Mouse (Mus musculus) CH12.LX (cell line): ENCODE results near the gene Itln1. TPM values are rescaled to one million over a fixed set of nuclear protein-coding genes. Genes with fewer than 3 reads are reported as not detected.

Experiments used
- DNase-seq: peaks from one replicate; pipeline ENCODE4 v3.0.0-alpha.2; 2013; ENCODE audit errors: extremely low read depth
- H3K27ac ChIP-seq: 2 replicates; pipeline ENCODE4 v1.5.1; 2012; ENCODE audit warnings: low read depth, mild to moderate bottlenecking, control low read depth, moderate library complexity; ENCODE audit not compliant: insufficient read depth
- H3K27me3 ChIP-seq: replicated peaks from 2 replicates; pipeline ENCODE3; 2012; ENCODE audit warnings: inconsistent platforms
- H3K36me3 ChIP-seq, 2 experiments: replicated peaks in 1 of 2; 2 replicates each; pipeline versions ENCODE3 to v1.6.1; 2012; ENCODE audit warnings: inconsistent platforms in 1 of 2, low read length in 1 of 2, mild to moderate bottlenecking in 1 of 2, mixed read lengths in 1 of 2, moderate library complexity in 1 of 2; ENCODE audit not compliant: control insufficient read depth in 1 of 2, insufficient read depth in 1 of 2
- H3K4me1 ChIP-seq, 2 experiments: 2 replicates each; pipeline ENCODE4 v1.6.1; 2012; ENCODE audit warnings: inconsistent platforms in 1 of 2, moderate library complexity in 1 of 2; ENCODE audit not compliant: insufficient read depth in 2 of 2, control insufficient read depth in 1 of 2
- H3K4me2 ChIP-seq: 2 replicates; pipeline ENCODE4 v1.6.1; 2012; ENCODE audit warnings: low read depth, mild to moderate bottlenecking, control low read depth; ENCODE audit not compliant: poor library complexity, insufficient read depth, severe bottlenecking
- H3K4me3 ChIP-seq, 3 experiments: fragments of 150-350 bp in 1 of 3; sonication (generic) in 1 of 3; replicated peaks in 1 of 3; 2 replicates each; pipeline versions ENCODE3 to v1.5.1; 2011 to 2012; ENCODE audit warnings: low read depth in 2 of 3, low read length in 2 of 3, mild to moderate bottlenecking in 2 of 3, moderate library complexity in 2 of 3, control low read depth in 1 of 3, improper control_type of control experiment in 1 of 3, inconsistent platforms in 1 of 3, mixed read lengths in 1 of 3; ENCODE audit not compliant: poor library complexity in 1 of 3
- H3K79me2 ChIP-seq: replicated peaks from 2 replicates; pipeline ENCODE4 v1.6.1; 2012; ENCODE audit warnings: mild to moderate bottlenecking, moderate library complexity; ENCODE audit not compliant: control insufficient read depth, poor library complexity, insufficient read depth, severe bottlenecking; ENCODE audit errors: extremely low read depth
- H3K9ac ChIP-seq: 2 replicates; pipeline ENCODE4 v1.6.1; 2012; ENCODE audit warnings: low read depth, mild to moderate bottlenecking, control low read depth, moderate library complexity; ENCODE audit not compliant: insufficient read depth
- H3K9me3 ChIP-seq: replicated peaks from 2 replicates; pipeline ENCODE3; 2012; ENCODE audit warnings: low read length, inconsistent platforms, mixed read lengths
- BHLHE40 ChIP-seq: IDR thresholded peaks from 2 replicates; pipeline ENCODE4 v1.6.1; 2011; ENCODE audit warnings: mild to moderate bottlenecking, low read depth, low read length, improper control_type of control experiment
- CHD1 ChIP-seq: IDR thresholded peaks from 2 replicates; pipeline ENCODE4 v1.6.1; 2012; ENCODE audit warnings: low read depth, low read length, improper control_type of control experiment, inconsistent platforms
- CHD2 ChIP-seq: IDR thresholded peaks from 2 replicates; pipeline ENCODE4 v1.6.1; 2011; ENCODE audit warnings: low read length, improper control_type of control experiment
- CTCF ChIP-seq, 2 experiments: IDR thresholded peaks in 1 of 2; conservative IDR thresholded peaks in 1 of 2; 2 replicates each; pipeline ENCODE4 v1.5.1; 2011 to 2012; ENCODE audit warnings: low read depth in 2 of 2, low read length in 2 of 2, improper control_type of control experiment in 1 of 2, inconsistent platforms in 1 of 2, mild to moderate bottlenecking in 1 of 2, moderate library complexity in 1 of 2
- E2F4 ChIP-seq: IDR thresholded peaks from 2 replicates; pipeline ENCODE4 v1.6.1; 2011; ENCODE audit warnings: low read depth, low read length, improper control_type of control experiment; ENCODE audit not compliant: insufficient replicate concordance
- ELF1 ChIP-seq: IDR thresholded peaks from 2 replicates; pipeline ENCODE4 v1.6.1; 2014; ENCODE audit warnings: low read depth, mild to moderate bottlenecking, inconsistent platforms, low read length, improper control_type of control experiment
- EP300 ChIP-seq: IDR thresholded peaks from 2 replicates; pipeline ENCODE4 v1.6.1; 2011; ENCODE audit warnings: low read length, improper control_type of control experiment
- ETS1 ChIP-seq: conservative IDR thresholded peaks from 2 replicates; pipeline ENCODE4 v1.6.1; 2012; ENCODE audit warnings: low read depth, mild to moderate bottlenecking, inconsistent platforms, low read length, improper control_type of control experiment, moderate library complexity
- HCFC1 ChIP-seq: IDR thresholded peaks from 2 replicates; pipeline ENCODE4 v1.6.1; 2012; ENCODE audit warnings: low read depth, mild to moderate bottlenecking, inconsistent platforms, low read length, improper control_type of control experiment
- IRF4 ChIP-seq: IDR thresholded peaks from 2 replicates; pipeline ENCODE4 v1.6.1; 2014; ENCODE audit warnings: low read depth, mild to moderate bottlenecking, inconsistent platforms, low read length, improper control_type of control experiment
- JUN ChIP-seq: IDR thresholded peaks from 2 replicates; pipeline ENCODE4 v1.6.1; 2011; ENCODE audit warnings: low read depth, mild to moderate bottlenecking, low read length, improper control_type of control experiment, moderate library complexity; ENCODE audit not compliant: insufficient read depth
- JUND ChIP-seq: conservative IDR thresholded peaks from 2 replicates; pipeline ENCODE4 v1.6.1; 2011; ENCODE audit warnings: low read depth, low read length, improper control_type of control experiment
- KAT2A ChIP-seq: IDR thresholded peaks from 2 replicates; pipeline ENCODE4 v1.6.1; 2012; ENCODE audit warnings: low read length, improper control_type of control experiment, inconsistent platforms; ENCODE audit not compliant: insufficient replicate concordance
- MAFK ChIP-seq: IDR thresholded peaks from 2 replicates; pipeline ENCODE4 v1.6.1; 2011; ENCODE audit warnings: low read length, improper control_type of control experiment; ENCODE audit not compliant: insufficient replicate concordance
- MAX ChIP-seq: IDR thresholded peaks from 2 replicates; pipeline ENCODE4 v1.6.1; 2011; ENCODE audit warnings: low read length, improper control_type of control experiment
- MAZ ChIP-seq: IDR thresholded peaks from 2 replicates; pipeline ENCODE4 v1.6.1; 2012; ENCODE audit warnings: low read depth, mild to moderate bottlenecking, inconsistent platforms, low read length, improper control_type of control experiment, moderate library complexity
- MEF2A ChIP-seq: IDR thresholded peaks from 2 replicates; pipeline ENCODE4 v1.6.1; 2014; ENCODE audit warnings: low read depth, mild to moderate bottlenecking, inconsistent platforms, low read length, improper control_type of control experiment, borderline replicate concordance
- MXI1 ChIP-seq: IDR thresholded peaks from 2 replicates; pipeline ENCODE4 v1.6.1; 2011; ENCODE audit warnings: mild to moderate bottlenecking, low read depth, low read length, improper control_type of control experiment
- MYC ChIP-seq: IDR thresholded peaks from 2 replicates; pipeline ENCODE4 v1.6.1; 2011; ENCODE audit warnings: low read depth, mild to moderate bottlenecking, improper control_type of control experiment, low read length
- NELFE ChIP-seq: IDR thresholded peaks from 2 replicates; pipeline ENCODE4 v1.6.1; 2011; ENCODE audit warnings: low read depth, low read length, improper control_type of control experiment
- NRF1 ChIP-seq: IDR thresholded peaks from 2 replicates; pipeline ENCODE4 v1.6.1; 2014; ENCODE audit warnings: low read depth, mild to moderate bottlenecking, inconsistent platforms, low read length, improper control_type of control experiment, moderate library complexity
- PAX5 ChIP-seq: IDR thresholded peaks from 2 replicates; pipeline ENCODE4 v1.6.1; 2012; ENCODE audit warnings: low read length, inconsistent platforms, mixed read lengths
- POLR2A ChIP-seq: IDR thresholded peaks from 2 replicates; pipeline ENCODE4 v1.6.1; 2011; ENCODE audit warnings: low read depth, mild to moderate bottlenecking, improper control_type of control experiment, low read length
- POLR2AphosphoS2 ChIP-seq: IDR thresholded peaks from 2 replicates; pipeline ENCODE4 v1.6.1; 2011; ENCODE audit warnings: low read depth, low read length, improper control_type of control experiment
- RAD21 ChIP-seq: IDR thresholded peaks from 2 replicates; pipeline ENCODE4 v1.6.1; 2011; ENCODE audit warnings: low read depth, mild to moderate bottlenecking, low read length, improper control_type of control experiment, moderate library complexity
- RCOR1 ChIP-seq: conservative IDR thresholded peaks from 2 replicates; pipeline ENCODE4 v1.6.1; 2012; ENCODE audit warnings: low read depth, mild to moderate bottlenecking, inconsistent platforms, low read length, improper control_type of control experiment
- SIN3A ChIP-seq: IDR thresholded peaks from 2 replicates; pipeline ENCODE4 v1.6.1; 2012; ENCODE audit warnings: low read length, improper control_type of control experiment, inconsistent platforms
- SMC3 ChIP-seq: IDR thresholded peaks from 2 replicates; pipeline ENCODE4 v1.6.1; 2011; ENCODE audit warnings: low read depth, low read length, improper control_type of control experiment
- TBP ChIP-seq: conservative IDR thresholded peaks from 2 replicates; pipeline ENCODE4 v1.6.1; 2011; ENCODE audit warnings: low read depth, low read length, improper control_type of control experiment
- UBTF ChIP-seq: IDR thresholded peaks from 2 replicates; pipeline ENCODE4 v1.6.1; 2012; ENCODE audit warnings: low read depth, mild to moderate bottlenecking, inconsistent platforms, low read length, improper control_type of control experiment, moderate library complexity
- USF1 ChIP-seq: IDR thresholded peaks from 2 replicates; pipeline ENCODE4 v1.6.1; 2014; ENCODE audit warnings: low read depth, mild to moderate bottlenecking, inconsistent platforms, low read length, improper control_type of control experiment
- USF2 ChIP-seq: conservative IDR thresholded peaks from 2 replicates; pipeline ENCODE4 v1.6.1; 2011; ENCODE audit warnings: low read depth, low read length, improper control_type of control experiment
- ZC3H11A ChIP-seq: IDR thresholded peaks from 2 replicates; pipeline ENCODE4 v1.6.1; 2012; ENCODE audit warnings: low read depth, mild to moderate bottlenecking, inconsistent platforms, low read length, improper control_type of control experiment
- ZKSCAN1 ChIP-seq: IDR thresholded peaks from 2 replicates; pipeline ENCODE4 v1.6.1; 2012; ENCODE audit warnings: low read depth, inconsistent platforms, low read length, improper control_type of control experiment, borderline replicate concordance
- ZNF384 ChIP-seq: IDR thresholded peaks from 2 replicates; pipeline ENCODE4 v1.6.1; 2012; ENCODE audit warnings: low read depth, low read length, improper control_type of control experiment, inconsistent platforms
- dilution Hi-C: fragments of 300-500 bp; cut with MboI; formaldehyde crosslinking; loops from 2 replicates; pipeline ENCODE4 v1.14.3; 2020; ENCODE audit warnings: low sequenced_read_pairs; ENCODE audit not compliant: extremely low pct_unique_long_range_greater_than_20kb, extremely low pct_ligation_motif_present
- in situ Hi-C: fragments of 300-500 bp; cut with MboI; formaldehyde crosslinking; loops from 3 replicates; pipeline ENCODE4 v1.14.3; 2019; ENCODE audit warnings: low sequenced_read_pairs, low pct_ligation_motif_present, low pct_unique_long_range_greater_than_20kb, mixed read lengths
- polyA plus RNA-seq: library from polyadenylated mRNA; unstranded; fragments of >175 nt; gene quantifications from 2 replicates; pipeline ENCODE4 v1.2.1, GENCODE M21; 2012; ENCODE audit warnings: low read depth; ENCODE audit not compliant: insufficient read length
- total RNA-seq, 2 experiments: library from RNA; depleted of rRNA; stranded (reverse); fragments of 300-350 nt in 1 of 2; fragments of >200 nt in 1 of 2; gene quantifications; 2 replicates each; pipeline ENCODE4 v1.2.3; 2012 to 2014

Gene Itln1
- total and polyA plus RNA-seq, 3 experiments: not detected

GRCm38 (mm10) chr1:171502388-171503249 lies 32.5 kb downstream of the Itln1 start (continued):
- TF ChIP-seq IRF4: no peak; the same call in 1 of the 2 replicates
- peak; percentile 56; the same call in 1 of the 2 replicates for TF ChIP-seq MAX
- peak; percentile 100 for TF ChIP-seq POLR2AphosphoS2
- TF ChIP-seq MXI1: peak; percentile 74; the same call in 1 of the 2 replicates
- no peak for TF ChIP-seq RAD21
- TF ChIP-seq NRF1: peak; percentile 3; the same call in 1 of the 2 replicates

DNA sequence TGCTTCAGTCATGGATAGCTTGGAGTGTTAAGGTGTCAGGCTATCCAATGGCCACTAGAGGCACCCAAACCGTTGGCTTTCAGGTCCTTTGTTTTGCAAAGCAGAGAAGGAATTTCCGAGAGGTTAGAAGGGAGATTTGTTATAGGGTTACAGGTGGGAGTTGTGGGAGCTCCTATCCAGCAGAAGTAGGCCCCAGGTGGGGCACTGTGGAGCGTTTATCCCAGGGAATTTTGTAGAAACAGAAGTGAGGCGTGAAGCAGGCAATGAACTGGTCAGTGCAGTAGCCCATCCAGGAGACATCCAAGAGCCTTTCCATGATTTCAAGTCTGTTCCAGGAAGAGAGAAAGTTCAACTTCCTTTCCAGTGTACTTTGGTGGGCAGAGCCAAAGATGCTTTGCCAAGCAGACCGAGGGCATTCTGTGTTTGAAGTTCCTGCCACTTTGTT lies 33.4 kb downstream of the Itln1 start:
- Histone ChIP-seq H3K36me3 (peaks cover 0 to 2% of the 10 kb centered on the region in 2 experiments), H3K4me2 (peak overlapping the region; percentile 19; the same call in 1 of the 2 replicates), H3K27ac (no peak overlapping the region), H3K4me3 (no peak overlapping the region), H3K4me1 (peaks cover 0 to 28% of the 10 kb centered on the region in 2 experiments; a peak in 2 of 4 replicates), H3K9me3 (peaks cover 9% of the 10 kb centered on the region), H3K27me3 (no peaks in the 10 kb centered on the region), H3K79me2 (0 out of 2 replicates have a peak, but pooled peaks cover 3% of the 10 kb centered on the region), H3K9ac (no peak overlapping the region; the same call in 1 of the 2 replicates)
- dilution Hi-C loops (no loop called here), in situ Hi-C loops (loop anchor here (5.0 kb wide), 1 partner anchor 66 kb away; no protein-coding TSS in a partner anchor)
- peak; percentile 67 for DNase-seq
- TF ChIP-seq JUN (no peak), ZC3H11A (no peak), ZNF384 (0 out of 2 replicates have a peak, but pooled peaks have one; percentile 42), MXI1 (no peak), CHD1 (no peak), MAZ (no peak), USF1 (no peak), POLR2A (no peak), SMC3 (peak; percentile 34), ELF1 (no peak), NRF1 (no peak), JUND (no peak), BHLHE40 (no peak), PAX5 (no peak), KAT2A (no peak), TBP (no peak), MAFK (no peak), E2F4 (no peak), MEF2A (no peak), HCFC1 (no peak), MYC (no peak), ZKSCAN1 (no peak), EP300 (0 out of 2 replicates have a peak, but pooled peaks have one; percentile 30), MAX (no peak), RCOR1 (0 out of 2 replicates have a peak, but pooled peaks have one; percentile 23), ETS1 (no peak), CTCF (conservative IDR thresholded peaks at IDR 0.05 in 1 of 2, IDR thresholded peaks at IDR 0.05 in 1 of 2; ENCODE audit: low read depth in 2 of 2, low read length in 2 of 2) (peak; percentile 23 to 70; a peak in 3 of 4 replicates), UBTF (no peak), SIN3A (no peak), POLR2AphosphoS2 (no peak), NELFE (no peak), USF2 (no peak), CHD2 (no peak)
